Mouse (Mus musculus) thymus, adult 2 months (tissue): Measurements from ENCODE around the gene Exoc6b. TPM values are rescaled to one million over a fixed set of nuclear protein-coding genes. Genes with fewer than 3 reads are reported as not detected.

Experiments used
- DNase-seq: peaks from one replicate; pipeline ENCODE4 v3.0.0; 2021
- H3K27ac ChIP-seq: fragments of 200-500 bp; 2 replicates; pipeline ENCODE4 v1.5.1; 2012; ENCODE audit warnings: low read length, control low read depth; ENCODE audit not compliant: control insufficient read depth, insufficient read depth
- H3K27me3 ChIP-seq: fragments of 200-500 bp; 2 replicates; pipeline ENCODE4 v1.6.1; 2012; ENCODE audit warnings: mild to moderate bottlenecking, low read length, moderate library complexity, mixed read lengths; ENCODE audit not compliant: control insufficient read depth, insufficient read depth
- H3K36me3 ChIP-seq: fragments of 200-500 bp; 2 replicates; pipeline ENCODE4 v1.6.1; 2012; ENCODE audit warnings: mild to moderate bottlenecking, low read length, moderate library complexity; ENCODE audit not compliant: control insufficient read depth, insufficient read depth
- H3K4me1 ChIP-seq: fragments of 200-500 bp; replicated peaks from 2 replicates; pipeline ENCODE4 v1.6.1; 2012; ENCODE audit warnings: low read length; ENCODE audit not compliant: control insufficient read depth, insufficient read depth
- H3K4me3 ChIP-seq: fragments of 200-500 bp; 2 replicates; pipeline ENCODE4 v1.5.1; 2012; ENCODE audit warnings: mild to moderate bottlenecking, low read length, control low read depth, moderate library complexity; ENCODE audit not compliant: control insufficient read depth, insufficient read depth
- CTCF ChIP-seq: fragments of 200-500 bp; IDR thresholded peaks from 2 replicates; pipeline ENCODE4 v1.5.1; 2012; ENCODE audit warnings: mild to moderate bottlenecking, control low read depth, low read length, moderate library complexity, borderline replicate concordance; ENCODE audit not compliant: control insufficient read depth, poor library complexity, insufficient read depth; ENCODE audit errors: extremely low read depth
- POLR2A ChIP-seq: fragments of 200-500 bp; IDR thresholded peaks from 2 replicates; pipeline ENCODE4 v1.6.1; 2012; ENCODE audit warnings: mild to moderate bottlenecking, low read length, control low read depth, moderate library complexity; ENCODE audit not compliant: control insufficient read depth, poor library complexity, insufficient read depth; ENCODE audit errors: extremely low read depth
- WGBS: fragments of 180-500 bp; shearing (Covaris S2); methylation state at CpG from one replicate; pipeline ENCODE4 v1.1.7; 2018; 5-methylcytosine and 5-hydroxymethylcytosine counted together
- polyA plus RNA-seq: library from polyadenylated mRNA; depleted of rRNA; stranded (reverse); fragments of >200 nt; gene quantifications from 2 replicates; pipeline ENCODE4 v1.2.3, GENCODE M21; 2012

The Exoc6b gene
- polyA plus RNA-seq, 1 experiment: 8.2 TPM

- no peak overlapping the region for H3K27ac ChIP-seq
- WGBS: 43% methylated on average over 4 of the region's 4 CpGs
- H3K4me3 ChIP-seq: no peak overlapping the region
- H3K27me3 ChIP-seq: no peaks in the 10 kb centered on the region
- no peaks in the 10 kb centered on the region for H3K36me3 ChIP-seq
- no peaks in the 10 kb centered on the region for H3K4me1 ChIP-seq
- no peak for TF ChIP-seq POLR2A
- TF ChIP-seq CTCF: no peak
- DNase-seq: no peak
Observed at GRCm38 (mm10) chr6:84883720-84884119, 185.6 kb downstream of the Exoc6b start.

DNA sequence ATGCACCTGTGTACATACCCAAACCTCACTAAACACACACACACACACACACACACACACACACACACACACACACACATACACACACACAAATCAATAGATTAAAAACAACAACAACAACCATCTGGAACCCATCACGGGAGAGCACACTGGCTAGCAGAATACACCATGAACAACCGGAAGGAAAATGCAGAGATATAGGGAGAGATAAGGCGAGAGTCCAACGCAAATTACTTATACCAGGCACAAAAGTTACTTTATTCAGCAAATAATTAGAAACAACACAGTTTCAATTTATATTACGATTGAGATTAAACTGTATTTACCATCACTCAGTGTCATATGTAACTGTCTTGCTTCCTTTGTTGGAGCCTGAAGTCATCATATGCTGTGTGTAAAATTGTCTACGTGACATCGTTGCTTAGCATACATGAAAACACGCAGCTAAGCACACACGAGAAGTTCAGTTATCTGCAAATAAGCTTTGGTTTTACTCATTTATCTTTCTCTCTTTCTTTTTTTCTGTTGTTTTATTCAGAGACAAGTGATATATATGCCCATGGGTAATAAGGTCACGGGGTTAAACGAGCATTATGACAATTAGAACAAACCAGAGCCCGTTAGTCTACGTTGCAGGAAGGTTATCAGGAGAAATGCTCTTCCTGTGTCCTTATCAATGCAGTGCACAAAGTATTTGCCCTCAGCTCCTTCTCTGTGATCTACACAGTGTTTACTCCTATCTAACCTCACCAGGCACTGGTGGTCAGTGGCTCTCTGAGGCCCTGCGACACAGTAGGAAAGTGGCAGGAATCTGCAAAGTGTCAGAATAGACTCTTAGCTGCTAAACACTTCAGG, 186.4 kb downstream of the Exoc6b start:
- H3K4me1 ChIP-seq: no peaks in the 10 kb centered on the region
- H3K36me3 ChIP-seq: no peaks in the 10 kb centered on the region
- no peak overlapping the region for H3K4me3 ChIP-seq
- no peak overlapping the region for H3K27ac ChIP-seq
- 79% methylated on average over 14 of the region's 14 CpGs for WGBS
- no peak for DNase-seq
- no peak for TF ChIP-seq CTCF
- no peak for TF ChIP-seq POLR2A
- no peaks in the 10 kb centered on the region for H3K27me3 ChIP-seq

DNA sequence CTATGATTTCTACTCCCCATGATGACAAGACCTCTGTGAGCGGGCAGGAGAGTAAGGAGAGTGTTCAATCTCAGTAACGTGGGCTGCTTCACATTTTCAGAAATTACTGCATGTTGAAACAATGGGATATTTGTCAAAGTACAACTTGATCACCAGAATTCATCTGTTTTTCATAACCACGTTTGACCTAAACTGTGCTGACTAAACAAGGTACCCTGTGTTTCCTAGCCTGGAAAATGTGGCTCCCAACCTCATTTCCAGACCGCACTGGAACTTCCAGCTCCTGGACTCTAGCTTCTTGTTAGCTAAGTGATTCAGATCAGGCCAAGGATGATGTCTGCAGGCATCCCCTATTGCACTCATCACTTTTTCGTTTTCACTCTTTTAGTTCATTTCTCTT, 193.4 kb downstream of the Exoc6b start:
- Histone ChIP-seq H3K4me1 (no peaks in the 10 kb centered on the region), H3K4me3 (no peak overlapping the region), H3K27ac (no peak overlapping the region), H3K36me3 (no peaks in the 10 kb centered on the region), H3K27me3 (no peaks in the 10 kb centered on the region)
- TF ChIP-seq POLR2A: no peak
- TF ChIP-seq CTCF: no peak
- no peak for DNase-seq
- 95% methylated on average over 5 of the region's 5 CpGs for WGBS

DNA sequence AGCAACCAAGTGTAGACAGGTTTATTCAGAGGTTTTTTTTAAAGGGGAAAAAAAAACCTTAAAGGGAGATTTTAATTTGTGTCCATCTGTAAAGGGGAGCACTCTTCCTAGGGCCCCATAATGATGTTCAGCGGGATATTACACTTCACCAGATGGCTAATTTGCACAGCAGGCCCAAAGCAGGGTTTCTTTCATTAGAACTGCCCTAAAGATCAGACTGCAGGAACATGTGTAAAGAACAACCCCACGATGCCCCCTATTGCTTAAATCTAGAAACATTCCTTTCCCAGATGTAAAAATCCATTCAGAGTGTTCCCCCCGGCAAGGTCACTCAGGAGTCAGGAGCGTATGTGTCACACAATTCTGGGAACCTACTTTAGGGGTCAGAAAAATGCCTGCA, 202.2 kb downstream of the Exoc6b start:
- Histone ChIP-seq H3K27me3 (no peaks in the 10 kb centered on the region), H3K36me3 (no peaks in the 10 kb centered on the region), H3K4me3 (no peak overlapping the region), H3K27ac (no peak overlapping the region), H3K4me1 (no peaks in the 10 kb centered on the region)
- TF ChIP-seq POLR2A (no peak), CTCF (no peak)
- 84% methylated on average over 4 of the region's 4 CpGs for WGBS
- DNase-seq: no peak

DNA sequence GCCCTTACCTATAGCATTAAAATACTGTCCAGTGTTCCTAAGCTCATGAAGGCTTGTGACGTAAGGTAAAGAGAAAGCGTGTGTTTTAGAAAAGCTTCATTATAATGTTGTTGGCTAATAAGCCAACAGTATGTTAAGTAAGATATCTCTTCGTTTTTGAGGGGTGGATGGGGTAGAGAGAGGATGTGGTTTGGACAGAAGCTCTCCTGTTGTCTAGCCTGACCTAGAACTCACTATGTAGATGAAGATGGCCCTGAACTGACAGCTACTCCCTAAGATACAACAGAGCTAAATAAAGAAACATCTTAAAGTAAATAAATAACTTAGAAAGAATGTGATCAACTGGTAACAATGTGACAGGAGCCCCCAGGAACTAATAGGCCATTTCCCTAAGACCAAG, 204.7 kb downstream of the Exoc6b start:
- Histone ChIP-seq H3K27ac (no peak overlapping the region), H3K4me1 (no peaks in the 10 kb centered on the region), H3K36me3 (no peaks in the 10 kb centered on the region), H3K4me3 (no peak overlapping the region), H3K27me3 (no peaks in the 10 kb centered on the region)
- 70% methylated on average over 3 of the region's 3 CpGs for WGBS
- no peak for TF ChIP-seq CTCF
- TF ChIP-seq POLR2A: no peak
- no peak for DNase-seq

GRCm38 (mm10) chr6:84863816-84864375, 205.4 kb downstream of the Exoc6b start:
- Histone ChIP-seq H3K36me3 (no peaks in the 10 kb centered on the region), H3K27me3 (no peaks in the 10 kb centered on the region), H3K27ac (no peak overlapping the region), H3K4me3 (no peak overlapping the region), H3K4me1 (no peaks in the 10 kb centered on the region)
- 97% methylated on average over 1 of the region's 1 CpGs for WGBS
- no peak for DNase-seq
- TF ChIP-seq POLR2A (no peak), CTCF (no peak)
